Mouse (Mus musculus) heart, embryonic 10.5 days (tissue): Measurements from ENCODE around the gene Gm27021. TPM values are rescaled to one million over a fixed set of nuclear protein-coding genes. Genes with fewer than 3 reads are reported as not detected.

Experiments used
- DNase-seq: peaks from one replicate; pipeline ENCODE4 v3.0.0-alpha.2; 2017; ENCODE audit warnings: low spot score
- H3K27ac ChIP-seq: fragments of 300-500 bp; sonication (generic); 2 replicates; pipeline ENCODE4 v1.5.1; 2016; ENCODE audit warnings: mild to moderate bottlenecking
- H3K27me3 ChIP-seq: fragments of 300-500 bp; sonication (generic); 2 replicates; pipeline ENCODE4 v1.6.1; 2016; ENCODE audit warnings: mild to moderate bottlenecking; ENCODE audit not compliant: poor library complexity, insufficient read depth, severe bottlenecking
- H3K36me3 ChIP-seq: fragments of 300-500 bp; sonication (generic); 2 replicates; pipeline ENCODE4 v1.6.1; 2016; ENCODE audit warnings: mild to moderate bottlenecking, moderate library complexity
- H3K4me1 ChIP-seq: fragments of 300-500 bp; sonication (generic); 2 replicates; pipeline ENCODE4 v1.6.1; 2016; ENCODE audit warnings: mild to moderate bottlenecking
- H3K4me3 ChIP-seq: fragments of 300-500 bp; sonication (generic); 2 replicates; pipeline ENCODE4 v1.5.1; 2016; ENCODE audit warnings: mild to moderate bottlenecking, moderate library complexity
- H3K9me3 ChIP-seq: fragments of 300-500 bp; sonication (generic); 2 replicates; pipeline ENCODE4 v1.6.1; 2016; ENCODE audit warnings: mild to moderate bottlenecking, moderate library complexity
- WGBS: fragments of 180-500 bp; shearing (Covaris S2); methylation state at CpG from one replicate; pipeline ENCODE4 v1.1.7; 2016; 5-methylcytosine and 5-hydroxymethylcytosine counted together
- polyA plus RNA-seq: library from polyadenylated mRNA; unstranded; fragments of >200 nt; fragmentation: Nextera tagmentation; extraction: Ambion mirVana; gene quantifications from 2 replicates; pipeline ENCODE4 v1.2.1, GENCODE M21; 2016

The Gm27021 gene
- polyA plus RNA-seq, 1 experiment from 2014 or later, result 1.9 TPM

- WGBS, result 86% methylated on average over 8 of the region's 8 CpGs
- peaks cover 94% of the 10 kb centered on the region for H3K36me3 ChIP-seq
These were observed 87.4 kb downstream of the Gm27021 start for GRCm38 (mm10) chr8:120580336-120581000.

GRCm38 (mm10) chr8:120577821-120578220 is 90.1 kb downstream of the Gm27021 start:
- no peaks in the 10 kb centered on the region for H3K9me3 ChIP-seq
- 89% methylated on average over 17 of the region's 17 CpGs for WGBS
- peaks cover 46% of the 10 kb centered on the region for H3K4me1 ChIP-seq
- no peak overlapping the region for H3K4me3 ChIP-seq
- no peak for DNase-seq
- H3K27me3 ChIP-seq, result no peaks in the 10 kb centered on the region
- H3K36me3 ChIP-seq, result peaks cover 100% of the 10 kb centered on the region
- no peak overlapping the region for H3K27ac ChIP-seq

More at GRCm38 (mm10) chr8:120580336-120581000, 87.4 kb downstream of the Gm27021 start:
- no peak overlapping the region for H3K27ac ChIP-seq
- DNase-seq, result no peak
- peaks cover 34% of the 10 kb centered on the region for H3K4me1 ChIP-seq
- H3K4me3 ChIP-seq, result no peak overlapping the region
- H3K27me3 ChIP-seq, result no peaks in the 10 kb centered on the region
- no peaks in the 10 kb centered on the region for H3K9me3 ChIP-seq

DNA sequence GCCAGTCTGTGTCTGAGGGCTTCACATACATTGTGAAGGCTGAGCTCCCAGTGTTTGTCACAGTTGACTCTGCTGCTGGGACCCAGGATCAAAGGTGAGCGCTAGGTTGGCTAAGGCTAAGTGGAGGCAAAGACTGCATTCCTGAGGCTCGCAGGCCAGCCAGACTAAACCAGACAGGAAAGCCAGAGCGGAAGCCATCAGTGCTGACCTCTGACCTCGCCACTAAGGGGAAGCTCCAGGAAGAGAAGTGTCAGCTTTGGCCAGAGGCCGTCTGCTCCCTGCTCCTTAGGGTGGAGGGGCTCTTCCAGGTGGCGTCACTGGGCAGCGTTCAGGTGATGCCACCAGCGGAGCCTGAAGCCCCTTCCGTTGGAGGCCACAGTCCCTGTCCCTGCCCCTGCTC is 92.1 kb downstream of the Gm27021 start:
- no peak overlapping the region for H3K4me3 ChIP-seq
- no peaks in the 10 kb centered on the region for H3K9me3 ChIP-seq
- no peak for DNase-seq
- no peaks in the 10 kb centered on the region for H3K27me3 ChIP-seq
- H3K36me3 ChIP-seq, result peaks cover 100% of the 10 kb centered on the region
- peak overlapping the region; percentile 69 for H3K27ac ChIP-seq
- peaks cover 51% of the 10 kb centered on the region for H3K4me1 ChIP-seq
- WGBS, result 43% methylated on average over 9 of the region's 9 CpGs

GRCm38 (mm10) chr8:120574941-120575340 is 92.9 kb downstream of the Gm27021 start:
- H3K4me1 ChIP-seq, result peaks cover 59% of the 10 kb centered on the region

DNA sequence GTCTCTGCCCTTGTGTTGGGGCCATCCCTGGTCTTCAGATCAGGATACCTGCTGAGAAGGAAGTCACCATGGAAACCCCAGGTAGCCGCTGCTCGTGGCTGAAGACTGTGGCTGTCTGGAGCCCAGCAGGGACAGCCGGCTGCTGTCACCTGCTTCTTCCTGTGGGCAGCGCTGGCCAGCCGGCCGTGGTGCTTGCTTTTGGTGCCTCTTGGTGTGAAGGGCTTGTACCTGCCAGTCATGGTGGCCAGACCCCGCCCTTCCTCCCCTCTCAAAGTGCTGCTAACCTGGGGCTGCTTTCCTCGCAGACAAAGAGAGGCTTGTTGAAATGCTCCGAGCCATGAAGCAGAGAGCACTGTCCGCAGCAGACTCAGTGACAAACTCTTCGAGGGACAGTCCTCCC is 94.0 kb downstream of the Gm27021 start:
- Histone ChIP-seq H3K9me3 (no peaks in the 10 kb centered on the region), H3K36me3 (peaks cover 100% of the 10 kb centered on the region), H3K27ac (no peak overlapping the region), H3K4me1 (peaks cover 69% of the 10 kb centered on the region), H3K4me3 (no peak overlapping the region), H3K27me3 (no peaks in the 10 kb centered on the region)
- DNase-seq, result no peak
- WGBS, result 79% methylated on average over 11 of the region's 11 CpGs

More at GRCm38 (mm10) chr8:120574941-120575340, 92.9 kb downstream of the Gm27021 start:
- peak overlapping the region; percentile 69; the same call in 1 of the 2 replicates for H3K27ac ChIP-seq
- H3K4me3 ChIP-seq, result no peak overlapping the region
- H3K36me3 ChIP-seq, result peaks cover 100% of the 10 kb centered on the region
- H3K9me3 ChIP-seq, result no peaks in the 10 kb centered on the region
- 62% methylated on average over 19 of the region's 19 CpGs for WGBS
- no peak for DNase-seq
- no peaks in the 10 kb centered on the region for H3K27me3 ChIP-seq

DNA sequence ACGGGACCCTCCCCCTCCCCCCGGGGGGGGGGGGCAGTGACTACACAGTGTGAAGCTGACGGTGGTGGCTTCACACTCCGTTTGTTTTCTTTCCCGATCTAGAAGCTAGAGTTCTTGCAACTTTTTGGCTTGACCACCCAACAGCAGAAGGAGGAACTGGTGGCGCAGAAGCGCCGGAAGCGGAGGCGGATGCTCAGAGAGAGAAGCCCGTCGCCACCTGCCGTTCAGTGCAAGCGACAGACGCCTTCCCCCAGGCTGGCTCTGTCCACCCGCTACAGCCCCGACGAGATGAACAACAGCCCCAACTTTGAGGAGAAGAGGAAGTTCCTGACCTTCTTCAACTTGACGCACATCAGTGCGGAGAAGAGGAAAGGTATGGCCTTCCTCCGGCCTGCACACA is 95.3 kb downstream of the Gm27021 start:
- no peak overlapping the region for H3K4me3 ChIP-seq
- H3K27me3 ChIP-seq, result no peaks in the 10 kb centered on the region
- no peak overlapping the region for H3K27ac ChIP-seq
- H3K4me1 ChIP-seq, result peaks cover 71% of the 10 kb centered on the region
- DNase-seq, result no peak
- H3K9me3 ChIP-seq, result no peaks in the 10 kb centered on the region
- WGBS, result 78% methylated on average over 21 of the region's 21 CpGs
- H3K36me3 ChIP-seq, result peaks cover 100% of the 10 kb centered on the region

DNA sequence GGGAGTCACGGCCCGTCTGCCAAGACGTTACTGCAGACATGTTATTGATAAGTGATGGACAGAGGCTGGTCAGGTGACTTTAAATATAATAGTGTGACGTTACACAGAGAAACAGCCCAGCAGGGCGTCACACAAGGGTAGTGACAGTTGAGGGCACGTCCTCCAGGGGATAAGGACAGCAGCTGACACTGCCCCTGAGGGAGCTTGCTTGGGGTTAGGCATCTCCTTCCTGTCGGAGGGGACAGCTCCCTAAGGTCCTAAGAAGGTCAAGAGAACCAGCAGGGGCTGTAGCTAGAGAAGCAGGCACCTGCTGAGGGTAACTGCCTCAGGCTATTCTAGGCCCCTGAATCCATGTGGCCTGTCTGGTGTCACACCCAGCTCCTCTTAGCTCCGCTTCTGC is 96.3 kb downstream of the Gm27021 start:
- no peak for DNase-seq
- Histone ChIP-seq H3K9me3 (no peaks in the 10 kb centered on the region), H3K27me3 (no peaks in the 10 kb centered on the region), H3K4me3 (no peak overlapping the region), H3K4me1 (peaks cover 72% of the 10 kb centered on the region), H3K36me3 (peaks cover 100% of the 10 kb centered on the region), H3K27ac (0 out of 2 replicates have a peak overlapping the region, but pooled peaks have one; percentile 10)
- 77% methylated on average over 8 of the region's 8 CpGs for WGBS

- no peaks in the 10 kb centered on the region for H3K27me3 ChIP-seq
- peak overlapping the region; percentile 63; the same call in 1 of the 2 replicates for H3K27ac ChIP-seq
- peaks cover 97% of the 10 kb centered on the region for H3K36me3 ChIP-seq
- peak; percentile 89 for DNase-seq
- no peak overlapping the region for H3K4me3 ChIP-seq
- H3K4me1 ChIP-seq, result peaks cover 73% of the 10 kb centered on the region
- WGBS, result 55% methylated on average over 13 of the region's 13 CpGs
- no peaks in the 10 kb centered on the region for H3K9me3 ChIP-seq
These were observed 97.8 kb downstream of the Gm27021 start for GRCm38 (mm10) chr8:120569939-120570715.

DNA sequence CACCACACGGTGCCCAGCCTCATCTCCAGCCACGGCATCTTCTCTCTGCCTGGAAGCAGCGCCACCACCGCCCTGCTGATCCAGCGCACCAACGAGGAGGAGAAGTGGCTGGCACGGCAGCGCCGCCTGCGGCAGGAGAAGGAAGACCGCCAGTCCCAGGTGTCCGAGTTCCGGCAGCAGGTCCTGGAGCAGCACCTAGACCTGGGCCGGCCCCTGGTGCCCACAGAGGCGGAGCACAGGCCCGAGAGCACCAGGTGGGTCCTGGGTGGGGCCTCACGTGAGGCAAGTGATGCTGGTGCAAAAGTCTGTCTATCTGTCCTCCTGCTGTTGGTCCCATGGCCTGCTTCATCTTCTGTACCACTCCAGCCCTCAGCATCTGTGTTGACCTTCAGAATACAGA is 98.8 kb downstream of the Gm27021 start:
- Histone ChIP-seq H3K36me3 (peaks cover 87% of the 10 kb centered on the region), H3K27ac (peak overlapping the region; percentile 3; the same call in 1 of the 2 replicates), H3K4me1 (peaks cover 72% of the 10 kb centered on the region), H3K9me3 (no peaks in the 10 kb centered on the region), H3K4me3 (no peak overlapping the region), H3K27me3 (no peaks in the 10 kb centered on the region)
- 91% methylated on average over 17 of the region's 17 CpGs for WGBS
- DNase-seq, result no peak

- Histone ChIP-seq H3K4me1 (peaks cover 76% of the 10 kb centered on the region), H3K27ac (no peak overlapping the region; the same call in 1 of the 2 replicates), H3K36me3 (peaks cover 78% of the 10 kb centered on the region), H3K27me3 (no peaks in the 10 kb centered on the region), H3K4me3 (no peak overlapping the region), H3K9me3 (no peaks in the 10 kb centered on the region)
- DNase-seq, result no peak
- 93% methylated on average over 37 of the region's 37 CpGs for WGBS
These were observed 99.6 kb downstream of the Gm27021 start for GRCm38 (mm10) chr8:120568164-120568798.

DNA sequence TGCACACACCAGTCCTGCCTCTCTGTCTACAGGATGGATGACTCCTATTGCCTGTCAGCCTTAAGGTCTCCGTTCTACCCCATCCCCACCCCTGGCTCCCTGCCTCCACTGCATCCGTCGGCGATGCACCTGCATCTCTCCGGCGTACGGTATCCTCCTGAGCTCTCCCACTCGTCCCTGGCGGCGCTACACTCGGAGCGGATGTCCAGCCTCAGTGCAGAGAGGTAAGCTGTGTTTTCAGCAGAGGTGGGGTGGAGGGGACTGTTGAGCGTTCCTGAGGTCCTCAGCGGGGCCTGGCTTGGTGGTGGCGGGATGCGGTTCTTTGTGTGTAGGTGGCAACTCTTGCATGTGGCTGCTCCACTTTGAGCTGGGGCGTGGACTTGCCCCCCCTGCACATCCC is 100.1 kb downstream of the Gm27021 start:
- H3K27ac ChIP-seq, result peak overlapping the region; percentile 31; the same call in 1 of the 2 replicates
- H3K36me3 ChIP-seq, result peaks cover 73% of the 10 kb centered on the region
- peaks cover 81% of the 10 kb centered on the region for H3K4me1 ChIP-seq
- no peak overlapping the region for H3K4me3 ChIP-seq
- no peak for DNase-seq
- H3K9me3 ChIP-seq, result no peaks in the 10 kb centered on the region
- 95% methylated on average over 17 of the region's 17 CpGs for WGBS
- no peaks in the 10 kb centered on the region for H3K27me3 ChIP-seq

DNA sequence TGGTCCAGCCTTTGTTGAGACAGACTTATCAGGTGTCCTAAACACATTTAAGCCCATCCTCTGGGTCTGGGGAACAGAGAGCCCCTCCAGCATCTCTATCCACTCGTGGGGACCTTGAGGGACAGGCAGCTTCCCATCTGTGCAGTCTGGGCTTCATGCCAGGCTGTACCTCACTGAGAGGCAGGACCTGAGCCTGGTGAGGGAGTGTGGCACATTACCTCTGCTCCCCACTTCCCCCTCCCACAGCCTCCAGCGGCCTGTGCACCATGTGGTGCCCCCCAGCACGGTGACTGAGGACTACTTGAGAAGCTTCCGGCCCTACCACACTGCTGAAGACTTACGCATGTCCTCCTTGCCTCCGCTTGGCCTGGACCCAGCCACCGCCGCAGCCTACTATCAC is 101.2 kb downstream of the Gm27021 start:
- 94% methylated on average over 8 of the region's 8 CpGs for WGBS
- Histone ChIP-seq H3K4me1 (peaks cover 81% of the 10 kb centered on the region), H3K27me3 (no peaks in the 10 kb centered on the region), H3K27ac (no peak overlapping the region), H3K4me3 (no peak overlapping the region), H3K9me3 (no peaks in the 10 kb centered on the region), H3K36me3 (peaks cover 65% of the 10 kb centered on the region)
- DNase-seq, result no peak
